Mouse (Mus musculus) left cerebral cortex, adult 11 months (tissue): ENCODE measurements at regions not wholly inside any gene's neighbourhood (a gene's known extent, or its start where the extent isn't known, plus 50 kb on each side); places are given as distances from the start of the nearest gene placed in this dataset.

Experiments used
- DNase-seq: peaks from one replicate; pipeline ENCODE4 v3.0.0; 2022; ENCODE audit warnings: low spot score

DNA sequence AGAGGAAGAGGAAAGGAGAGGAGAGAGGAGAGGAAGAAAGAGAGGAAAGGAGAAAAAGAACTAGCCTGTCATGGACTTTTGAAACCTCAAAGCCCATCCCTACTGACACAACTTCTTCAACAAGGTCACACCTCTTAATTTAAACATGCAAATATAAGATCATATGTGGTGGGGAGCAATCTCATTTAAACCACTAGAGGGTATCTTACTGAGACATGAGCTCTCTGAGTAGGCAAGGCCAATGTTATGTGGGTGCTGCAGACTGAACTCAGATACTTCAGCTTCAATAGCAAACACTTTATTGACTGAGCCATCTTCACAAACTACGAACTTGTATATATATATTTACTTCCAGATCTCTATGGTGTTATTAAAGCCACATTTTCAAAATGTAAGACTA lies 156.9 kb downstream of the Mex3b start:
- no peak for DNase-seq

DNA sequence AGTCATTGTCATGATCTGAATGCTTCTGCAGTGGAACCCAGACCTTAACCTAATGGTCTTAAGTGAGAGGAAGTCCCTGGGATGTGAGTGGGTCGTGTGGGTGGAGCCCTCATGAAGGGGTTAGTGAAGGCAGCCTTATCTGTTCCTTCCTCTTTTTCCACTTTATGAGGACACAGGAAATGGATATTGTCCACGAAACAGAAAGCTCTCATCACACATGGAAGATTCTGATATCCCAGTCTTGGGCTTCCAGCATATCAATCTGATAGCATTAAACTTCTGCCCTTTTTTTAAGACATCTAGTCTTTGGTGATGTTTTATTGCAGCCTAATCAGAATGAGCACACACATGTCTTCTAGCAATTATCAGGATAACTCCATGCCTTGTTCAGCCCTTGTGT lies 164.0 kb downstream of the Mex3b start:
- no peak for DNase-seq

DNA sequence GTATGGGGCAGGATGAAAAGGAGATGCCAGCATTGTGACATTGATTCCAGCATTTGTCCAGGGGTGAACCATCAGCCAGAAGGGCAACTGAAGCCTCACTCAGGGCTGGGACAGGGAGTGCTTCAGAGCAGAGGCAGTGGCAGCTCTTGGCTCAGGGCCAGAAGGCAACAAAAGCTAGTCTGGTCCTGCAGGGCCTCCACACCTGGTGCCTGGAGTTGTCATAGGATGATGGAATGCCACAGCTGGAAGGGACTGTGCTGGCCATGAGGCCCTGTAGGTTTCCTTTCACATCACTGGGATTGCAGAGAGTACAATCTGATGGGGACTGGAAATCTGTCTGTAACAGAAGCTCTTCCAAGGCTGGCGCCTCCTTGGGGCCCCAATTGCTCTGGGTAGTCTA lies 164.9 kb downstream of the Mex3b start:
- DNase-seq = no peak

DNA sequence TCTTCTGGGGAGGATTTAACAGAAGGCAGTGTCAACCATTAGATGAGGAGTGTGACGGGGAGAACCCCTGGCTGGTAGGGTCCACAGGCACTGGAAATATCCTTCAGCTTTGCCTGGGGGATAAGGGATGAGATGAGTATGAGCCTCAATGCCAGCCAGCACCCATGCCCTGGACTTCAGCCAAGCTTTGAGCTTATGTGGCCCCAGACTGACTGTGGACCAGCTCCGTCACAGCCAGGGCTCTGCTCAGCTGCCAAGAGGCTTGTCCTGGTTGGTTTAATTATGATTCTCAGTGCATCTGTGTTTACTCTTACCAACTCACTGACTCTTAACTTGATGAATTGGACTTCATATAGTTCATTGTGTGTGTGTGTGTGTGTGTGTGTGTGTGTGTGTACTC lies 165.8 kb downstream of the Mex3b start:
- DNase-seq = no peak

DNA sequence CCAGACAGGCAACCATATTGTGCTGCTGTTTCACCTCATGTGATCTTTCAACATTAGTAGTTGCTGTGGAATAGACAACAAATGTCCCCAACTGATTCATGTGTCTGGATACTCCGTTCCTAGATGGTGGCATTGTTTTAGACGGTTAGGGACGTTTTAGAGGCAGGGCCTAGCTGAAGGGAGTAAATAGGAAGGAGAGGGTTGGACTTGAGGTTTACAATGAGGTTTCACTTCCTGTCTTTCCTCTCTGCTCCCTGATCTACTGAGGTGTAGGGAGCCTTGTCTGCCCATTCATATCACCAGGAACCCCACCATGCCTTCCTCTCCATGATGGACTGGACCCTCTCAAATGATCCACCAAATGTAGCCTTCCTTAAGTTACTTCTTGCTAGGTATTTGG lies 168.1 kb downstream of the Mex3b start:
- DNase-seq = no peak

DNA sequence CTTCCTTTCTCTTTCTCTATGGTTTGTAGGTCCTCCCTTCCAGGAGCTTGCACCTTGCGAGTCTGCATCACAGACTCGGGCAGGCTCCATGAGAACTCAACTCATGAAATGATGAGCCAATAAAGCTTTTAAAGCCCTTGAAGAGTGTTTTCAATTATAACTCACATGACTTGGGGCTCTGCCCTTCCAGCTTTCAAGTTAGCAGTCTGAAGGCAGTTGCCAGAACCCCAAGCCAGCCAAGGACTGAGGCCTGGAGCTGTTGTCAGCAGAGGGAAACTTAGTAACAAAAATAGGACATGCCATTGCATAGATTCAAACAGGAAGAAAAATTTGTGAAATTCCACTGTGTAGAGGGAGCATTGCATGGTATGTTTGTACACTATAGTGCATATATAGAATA lies 169.3 kb downstream of the Mex3b start:
- DNase-seq = no peak

DNA sequence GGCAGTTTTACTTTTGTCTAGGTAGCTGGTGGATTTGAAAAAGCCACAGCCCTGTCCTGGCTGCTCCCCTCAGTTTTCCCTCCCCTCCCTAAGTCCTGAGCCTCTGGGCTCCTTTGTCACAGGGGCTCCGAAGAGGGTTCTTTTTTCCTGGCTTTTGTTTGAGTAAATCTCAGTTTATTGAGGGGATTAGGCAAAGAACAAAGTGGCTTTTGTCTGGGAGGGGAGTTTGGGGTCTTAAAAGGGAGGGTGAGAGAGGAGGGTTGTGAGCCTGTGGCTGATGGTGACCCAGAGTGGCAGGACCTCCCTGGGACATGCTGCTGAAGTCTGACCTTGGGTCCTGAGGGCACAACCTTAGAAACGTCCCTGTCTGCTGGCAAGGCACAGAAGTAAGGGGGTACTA lies 170.0 kb downstream of the Mex3b start:
- no peak for DNase-seq

DNA sequence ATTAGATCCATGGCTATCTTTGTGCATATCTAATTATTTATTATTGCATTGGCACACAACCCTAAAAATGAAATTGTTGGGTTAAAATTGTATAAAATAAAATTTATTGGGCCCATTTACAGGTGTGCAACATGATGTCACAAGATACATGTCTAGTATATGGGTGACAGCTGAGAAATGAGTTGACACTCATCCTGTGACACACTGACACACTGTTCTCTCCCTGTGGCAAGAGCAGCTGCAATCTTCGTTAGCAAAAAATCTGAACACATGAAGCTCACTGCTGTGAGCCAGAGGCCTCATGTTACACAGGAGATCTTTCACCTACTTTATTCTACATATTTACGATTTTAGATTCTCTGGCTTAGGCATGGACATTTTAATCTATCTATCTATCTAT lies 170.6 kb downstream of the Mex3b start:
- DNase-seq = no peak

DNA sequence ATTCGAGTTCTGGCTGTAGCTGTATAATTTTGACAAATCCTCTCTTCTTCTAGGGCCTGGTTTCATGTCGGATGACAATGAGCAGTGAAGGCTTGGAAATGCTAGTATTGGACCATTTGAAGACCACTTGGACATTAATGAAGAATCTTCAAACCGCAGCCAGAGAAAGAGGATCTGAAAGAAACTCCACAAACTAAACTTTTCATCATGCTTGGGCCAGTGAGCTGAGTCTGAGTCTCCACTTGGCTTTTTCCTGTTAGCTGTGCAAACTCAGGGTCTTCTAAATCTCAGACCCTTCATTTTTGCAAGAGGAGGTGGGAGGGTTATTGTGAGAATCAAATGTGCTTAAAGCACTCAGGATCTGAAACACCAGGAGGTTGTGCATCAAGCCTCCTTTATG lies 176.6 kb downstream of the Mex3b start:
- no peak for DNase-seq

DNA sequence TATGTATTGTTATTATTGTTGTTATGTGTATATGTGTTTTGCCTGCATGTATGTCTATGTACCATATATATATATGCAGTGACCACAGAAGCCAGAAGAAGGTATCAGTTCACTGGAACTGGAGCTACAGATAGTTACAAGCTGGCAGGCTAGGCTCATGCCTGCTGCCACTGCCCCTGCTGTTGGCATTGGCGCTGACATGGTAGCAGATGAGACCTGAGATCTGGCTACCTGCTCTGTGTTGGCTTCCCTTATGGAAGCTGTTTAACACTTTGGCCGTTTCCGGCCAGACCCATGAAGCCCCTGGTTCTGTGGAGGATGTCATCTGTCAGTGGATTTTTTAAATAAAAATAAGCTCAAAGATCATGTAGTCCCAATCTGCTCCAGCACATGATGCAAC lies 178.1 kb downstream of the Mex3b start:
- no peak for DNase-seq

DNA sequence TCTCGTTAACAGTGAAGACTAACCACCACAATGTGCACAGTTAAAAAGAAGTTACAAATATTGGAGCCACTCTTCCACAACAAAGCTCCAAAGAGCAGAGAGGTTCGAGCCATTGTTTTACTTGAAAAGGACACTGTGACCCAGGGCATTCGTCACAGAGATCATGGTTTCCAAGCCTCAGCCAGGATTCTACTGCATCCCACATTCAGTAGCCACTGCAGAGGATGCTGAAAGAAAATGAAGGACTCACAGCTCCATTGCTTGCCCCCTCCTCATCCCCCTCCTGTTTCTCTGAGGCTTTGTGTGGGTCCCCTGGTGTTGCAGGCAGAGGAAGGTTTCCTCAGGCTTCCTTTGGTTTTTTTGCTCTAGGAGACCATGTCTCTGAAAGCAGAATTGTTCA lies 182.9 kb downstream of the Mex3b start:
- no peak for DNase-seq

DNA sequence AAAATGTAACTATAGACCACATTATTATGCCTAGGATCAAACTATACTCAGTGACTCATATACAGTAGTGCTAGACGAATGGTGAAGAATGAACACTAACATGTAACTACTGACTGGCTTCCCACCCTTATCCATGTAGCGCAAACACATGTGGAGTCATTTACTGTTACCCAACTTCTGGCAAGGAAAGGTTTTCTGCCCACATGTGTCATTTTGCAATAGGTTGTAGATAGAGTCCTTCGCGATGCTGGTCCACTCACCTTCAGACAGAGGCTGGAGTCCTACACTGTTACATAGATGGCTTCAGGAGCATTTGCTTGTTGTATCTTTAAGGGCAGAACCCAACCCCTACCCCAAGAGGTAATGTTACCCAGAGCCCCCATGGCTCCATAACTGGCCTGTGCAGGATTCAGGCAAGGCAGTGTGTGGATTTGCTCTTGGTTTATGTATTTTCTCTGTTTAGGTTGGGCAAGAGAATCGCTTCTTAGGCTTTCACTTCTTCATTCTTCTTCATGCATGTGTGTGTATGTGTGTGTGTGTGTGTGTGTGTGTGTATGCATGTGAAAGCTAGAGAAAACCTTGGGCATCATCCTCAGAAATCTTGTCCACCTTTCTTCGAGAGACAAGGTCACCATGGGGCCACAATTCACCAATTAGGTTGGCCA lies 183.8 kb downstream of the Mex3b start:
- DNase-seq = no peak

DNA sequence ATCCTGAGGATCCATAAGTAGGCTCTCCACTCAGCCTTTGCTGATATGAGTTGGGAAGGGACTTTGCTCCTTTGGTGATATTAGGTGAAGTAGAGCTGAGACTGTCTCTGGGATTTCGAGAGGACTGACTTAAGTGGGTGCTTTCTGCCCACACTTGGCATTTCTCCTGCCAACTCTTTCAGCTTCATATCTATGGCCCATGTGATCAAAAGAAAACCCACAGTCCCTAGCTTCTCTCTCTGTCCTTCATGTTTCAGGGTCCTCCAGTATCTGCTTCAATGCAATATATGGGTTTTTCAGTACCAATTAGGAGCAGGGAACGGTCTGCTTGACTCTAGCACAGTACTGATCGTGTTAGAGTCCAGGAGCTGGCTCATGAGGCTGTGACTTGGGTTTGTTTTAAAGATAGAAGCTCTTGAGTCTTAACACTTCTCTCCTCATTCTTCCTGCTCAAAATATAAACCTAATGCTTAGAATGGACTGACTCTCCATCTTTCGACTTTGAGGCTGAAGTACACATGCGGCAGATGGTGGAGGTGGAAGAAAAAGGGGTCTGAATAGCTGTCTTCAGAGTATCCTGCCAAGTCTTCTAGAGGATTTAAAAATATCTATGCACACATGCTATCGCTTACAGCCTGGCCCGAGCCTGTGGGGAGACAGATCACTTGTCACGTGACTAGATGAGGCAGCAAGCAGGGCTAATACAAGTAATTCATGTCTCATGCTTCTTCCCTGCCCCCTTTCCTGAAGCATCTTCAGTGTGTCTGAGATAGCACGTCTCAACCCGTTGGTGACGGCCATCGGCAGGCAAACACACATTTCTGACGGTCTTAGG lies 189.2 kb downstream of the Mex3b start:
- DNase-seq = no peak

DNA sequence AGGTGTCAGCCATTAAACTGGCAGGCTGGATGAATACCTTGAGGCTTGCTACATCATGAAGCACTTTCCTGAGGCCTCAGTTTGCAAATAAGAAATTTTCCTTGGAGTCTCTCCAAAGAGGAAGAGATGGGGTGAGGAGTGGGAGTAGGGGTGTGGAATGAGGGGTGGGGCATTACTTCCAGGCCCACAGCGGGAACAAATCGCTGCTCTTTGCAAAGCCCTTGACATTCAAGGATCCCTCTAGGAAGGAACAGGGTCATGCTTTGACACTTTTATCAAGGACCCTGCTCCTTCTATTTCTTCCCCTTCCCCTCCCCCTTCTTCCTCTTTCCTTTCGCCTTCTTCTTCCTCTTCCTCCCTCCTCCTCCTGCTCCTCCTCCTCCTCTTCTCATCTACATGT lies 193.2 kb downstream of the Mex3b start:
- DNase-seq = no peak

DNA sequence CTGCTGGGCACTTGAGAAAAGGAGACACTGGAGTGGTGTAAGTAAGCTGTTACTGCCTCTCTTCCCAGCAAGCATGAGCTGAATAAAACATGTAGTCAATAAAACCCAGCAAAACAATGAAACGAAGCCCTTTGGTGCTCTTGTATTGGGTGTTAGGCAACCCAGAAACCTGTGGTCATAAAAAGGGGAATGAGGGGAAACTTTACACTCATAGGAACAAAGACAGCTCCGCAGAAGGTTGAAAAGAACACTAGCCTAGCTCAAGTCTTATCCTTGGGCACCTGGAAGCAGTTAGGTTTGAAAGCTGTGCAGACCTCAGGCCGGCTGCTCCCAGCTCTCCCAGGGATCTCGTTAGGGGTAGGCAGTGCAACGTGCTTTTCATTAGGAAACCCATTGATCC lies 193.6 kb downstream of the Mex3b start:
- no peak for DNase-seq

DNA sequence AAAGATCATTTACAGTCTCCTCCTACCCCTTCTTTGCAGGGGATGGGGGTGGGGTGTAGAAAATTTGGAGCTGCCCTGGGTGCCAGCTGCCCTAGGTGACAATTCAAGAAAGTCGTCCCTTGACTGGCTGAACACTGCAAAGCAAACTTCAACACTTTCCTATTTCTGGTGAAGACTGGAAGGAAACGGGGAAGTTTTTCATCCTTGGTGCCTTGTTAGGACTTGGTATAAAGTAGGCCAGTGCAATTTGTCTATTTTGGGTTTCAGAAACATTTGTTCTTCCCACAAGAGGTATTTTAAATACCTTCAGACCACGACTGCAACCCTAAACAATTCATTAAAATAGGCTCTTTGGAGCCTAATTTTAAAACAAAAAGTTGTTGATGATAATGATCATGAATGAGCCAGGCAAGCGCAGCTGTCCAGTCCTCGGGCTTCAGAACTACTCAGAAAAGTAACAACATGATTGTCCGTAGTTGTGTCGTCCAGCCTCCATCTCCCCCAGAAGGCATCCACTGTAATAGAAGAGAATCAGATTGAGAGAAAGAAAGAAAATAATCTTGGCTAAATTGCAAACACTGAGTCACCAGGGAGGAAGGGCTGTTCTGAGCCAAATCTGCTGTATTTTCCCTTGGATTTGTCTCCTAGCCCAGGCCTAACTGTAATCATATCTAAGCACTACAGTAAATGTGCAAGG lies 194.2 kb downstream of the Mex3b start:
- no peak for DNase-seq

DNA sequence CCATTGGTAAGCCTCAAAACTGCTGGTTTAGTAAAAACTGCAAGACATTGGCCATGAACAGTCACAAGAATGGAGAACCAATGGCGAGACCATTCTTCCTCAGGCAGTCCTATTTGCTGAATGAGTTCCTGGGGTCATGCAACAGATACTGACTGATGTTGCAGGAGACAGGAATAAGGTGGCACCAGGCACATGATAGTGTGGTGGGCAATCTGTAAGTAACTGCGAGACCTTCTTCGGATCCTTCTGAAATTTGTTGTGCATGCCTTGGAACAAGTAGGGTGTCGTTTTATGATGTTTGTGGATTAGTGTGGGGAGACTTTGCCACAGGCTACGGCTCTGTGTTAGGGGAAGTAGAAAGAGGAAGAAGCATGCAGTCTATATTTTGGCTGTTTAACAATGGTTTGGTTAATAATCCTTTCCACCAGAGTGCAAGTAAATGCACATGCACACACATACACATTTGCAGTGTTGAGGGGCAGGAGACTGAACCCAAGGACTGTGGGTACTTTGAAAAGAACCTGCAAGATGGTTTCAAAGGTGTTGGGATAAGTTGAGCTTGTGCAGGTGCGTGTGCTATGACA lies 194.9 kb downstream of the Mex3b start:
- no peak for DNase-seq

DNA sequence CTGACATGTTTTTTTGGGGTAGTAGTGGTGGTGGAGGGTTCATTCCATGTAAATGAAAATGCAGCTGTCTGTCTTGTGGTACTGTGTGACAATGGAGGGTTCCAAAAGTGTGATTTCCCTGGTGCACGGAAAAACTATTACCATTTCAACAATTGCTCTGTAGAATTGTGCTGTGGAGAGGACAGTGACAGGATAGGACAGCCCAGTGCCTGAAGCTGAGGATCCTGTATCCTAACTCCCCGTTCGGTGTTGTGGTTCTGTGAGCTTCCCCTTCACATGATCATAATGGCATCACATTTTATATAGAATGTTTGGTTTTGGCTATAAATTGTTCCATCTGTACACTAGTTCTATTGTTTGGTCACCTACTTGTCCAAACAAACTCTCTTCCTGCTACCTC lies 196.4 kb downstream of the Mex3b start:
- DNase-seq = no peak

DNA sequence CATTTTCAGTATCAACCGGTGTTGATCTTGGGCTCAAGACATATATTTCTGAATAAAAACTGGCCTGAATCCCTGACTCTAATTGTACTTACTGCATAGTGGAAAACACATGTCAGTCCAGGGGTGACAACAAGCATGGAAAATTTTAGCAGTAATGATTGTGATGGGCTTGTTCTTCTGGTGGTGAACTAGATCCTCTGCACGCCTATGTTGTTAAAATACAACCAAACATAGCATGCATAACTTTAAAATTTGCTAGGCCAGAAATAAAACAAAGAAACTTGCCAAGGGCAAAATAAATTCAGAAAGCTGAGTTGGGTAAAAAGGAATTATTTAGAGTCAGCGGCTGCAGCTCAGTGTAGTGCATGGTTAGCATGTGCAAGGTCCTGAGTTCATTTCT lies 198.2 kb downstream of the Mex3b start:
- DNase-seq = no peak

DNA sequence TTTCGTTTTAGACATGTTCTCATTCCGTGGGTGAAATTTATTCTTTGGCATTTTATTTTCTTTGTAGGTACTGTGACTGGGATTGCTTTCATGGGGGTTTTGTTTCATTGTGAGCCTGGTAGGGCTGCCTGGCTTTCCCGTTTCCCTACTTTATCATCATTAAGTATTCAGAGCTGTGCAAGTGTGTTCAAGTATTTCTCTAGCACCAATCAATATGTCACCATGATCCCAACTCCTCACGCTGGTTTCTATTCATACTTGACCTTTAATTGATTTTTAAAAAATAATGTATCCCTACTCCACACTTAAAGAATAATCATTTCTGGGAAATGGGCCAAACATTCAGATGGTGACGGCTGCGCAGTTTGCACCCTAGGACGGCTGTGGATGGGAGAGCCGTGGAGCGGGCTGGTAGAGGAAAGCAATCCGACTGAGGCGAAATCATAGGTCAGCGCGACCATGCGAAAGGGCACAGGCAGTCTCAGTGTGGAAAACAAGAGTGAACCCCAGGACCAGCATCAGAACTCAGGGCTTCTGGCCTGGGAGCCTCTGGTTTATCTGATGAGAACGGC lies 207.4 kb downstream of the Mex3b start:
- no peak for DNase-seq

DNA sequence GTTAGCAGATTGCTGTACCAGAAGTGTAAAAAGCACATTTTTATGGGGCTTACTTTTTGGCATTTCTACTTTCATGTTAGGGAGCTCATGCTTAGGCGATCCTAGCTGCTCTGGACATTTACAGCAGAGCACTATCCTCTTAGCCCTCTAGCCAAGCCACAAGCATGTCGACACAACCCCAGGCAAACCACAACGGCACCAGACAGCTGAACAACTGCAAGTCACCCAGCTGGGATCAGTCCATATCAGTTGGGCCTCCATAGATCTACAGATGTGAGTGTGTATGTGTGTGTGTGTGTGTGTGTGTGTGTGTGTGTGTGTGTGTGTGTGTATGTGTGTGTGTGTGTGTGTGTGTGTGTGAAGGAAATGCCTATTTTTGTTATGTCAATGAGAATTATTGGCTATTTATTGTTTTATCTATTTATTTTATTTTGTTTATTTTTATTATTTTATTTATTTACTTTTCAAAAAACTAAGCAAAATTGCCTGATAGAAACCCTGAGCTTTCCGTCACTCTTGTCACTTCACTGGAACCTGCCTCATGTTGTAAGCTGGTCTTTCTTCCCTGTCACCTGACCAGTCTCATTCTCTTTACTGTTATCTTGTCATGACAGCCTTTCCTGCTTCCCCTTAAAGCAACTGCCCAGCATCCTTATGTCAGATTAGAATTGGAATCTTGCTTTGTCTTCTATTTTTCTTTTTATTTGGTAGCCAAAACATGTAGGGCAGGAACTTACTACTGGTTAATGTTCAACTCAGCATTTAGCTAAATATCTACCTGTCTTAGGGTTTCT lies 208.2 kb downstream of the Mex3b start:
- no peak for DNase-seq
